Mouse (Mus musculus) frontal cortex, adult 2 months (tissue): ENCODE data around the gene Ak9. TPM values are rescaled to one million over a fixed set of nuclear protein-coding genes. Genes with fewer than 3 reads are reported as not detected.

Experiments used
- DNase-seq, 2 experiments: peaks; one replicate each; pipeline ENCODE4 v3.0.0; 2022; ENCODE audit warnings: low spot score in 1 of 2; ENCODE audit errors: extremely low spot score in 1 of 2
- polyA plus RNA-seq: library from polyadenylated mRNA; depleted of rRNA; stranded (reverse); fragments of >200 nt; gene quantifications from 2 replicates; pipeline ENCODE4 v1.2.3, GENCODE M21; 2012; rRNA removed

Ak9 gene
- polyA plus RNA-seq, result 0.04 and 0.06 TPM in 2 replicates

GRCm38 (mm10) chr10:41303639-41304444 is at the start of gene Ak9:
Gene Ak9, plus strand, starts transcription at chr10:41303980.
- DNase-seq, result peak; percentile 85 to 89

GRCm38 (mm10) chr10:41260243-41261006 is 43.4 kb upstream of the Ak9 start:
- no peak for DNase-seq

GRCm38 (mm10) chr10:41261218-41261617 is 42.6 kb upstream of the Ak9 start:
- DNase-seq, result no peak

GRCm38 (mm10) chr10:41261889-41262288 is 41.9 kb upstream of the Ak9 start:
- no peak for DNase-seq

- peak in 1 of 2 experiments; percentile 42 for DNase-seq
Observed at GRCm38 (mm10) chr10:41271860-41272259, 31.9 kb upstream of the Ak9 start.

GRCm38 (mm10) chr10:41274871-41275270 is 28.9 kb upstream of the Ak9 start:
- DNase-seq, result no peak

- no peak for DNase-seq
Observed at GRCm38 (mm10) chr10:41278808-41279207, 25.0 kb upstream of the Ak9 start.

GRCm38 (mm10) chr10:41280177-41280576 is 23.6 kb upstream of the Ak9 start:
- DNase-seq, result no peak

- DNase-seq, result peak in 1 of 2 experiments; percentile 33
Observed at GRCm38 (mm10) chr10:41280796-41281195, 23.0 kb upstream of the Ak9 start.

- no peak for DNase-seq
Observed at GRCm38 (mm10) chr10:41282086-41282485, 21.7 kb upstream of the Ak9 start.

- no peak for DNase-seq
Observed at GRCm38 (mm10) chr10:41287618-41288017, 16.2 kb upstream of the Ak9 start.

- DNase-seq, result no peak
Observed at GRCm38 (mm10) chr10:41288074-41288473, 15.7 kb upstream of the Ak9 start.

GRCm38 (mm10) chr10:41288771-41289415 is 14.9 kb upstream of the Ak9 start:
- DNase-seq, result peak; percentile 69 to 96

GRCm38 (mm10) chr10:41291021-41291420 is 12.8 kb upstream of the Ak9 start:
- no peak for DNase-seq

- DNase-seq, result no peak
Observed at GRCm38 (mm10) chr10:41293019-41293418, 10.8 kb upstream of the Ak9 start.

GRCm38 (mm10) chr10:41294734-41295133 is 9.0 kb upstream of the Ak9 start:
- no peak for DNase-seq

GRCm38 (mm10) chr10:41295145-41295544 is 8.6 kb upstream of the Ak9 start:
- peak in 1 of 2 experiments; percentile 9 for DNase-seq

- no peak for DNase-seq
Observed at GRCm38 (mm10) chr10:41300161-41300560, 3.6 kb upstream of the Ak9 start.

- peak; percentile 47 to 86 for DNase-seq
Observed at GRCm38 (mm10) chr10:41302689-41303431, 920 bp upstream of the Ak9 start, which contains the start of gene Fig4. Gene Fig4, minus strand, starts transcription at chr10:41303260.

GRCm38 (mm10) chr10:41304961-41305455 is 1.2 kb downstream of the Ak9 start:
- DNase-seq, result no peak
